Mouse (Mus musculus): ENCODE measurements around the gene Vasn.
"Not testable (repeated sequence)": the region's sequence is repeated elsewhere in the genome, so short reads cannot be mapped to it uniquely, and the experiment has no call there.

The Vasn gene

DNA sequence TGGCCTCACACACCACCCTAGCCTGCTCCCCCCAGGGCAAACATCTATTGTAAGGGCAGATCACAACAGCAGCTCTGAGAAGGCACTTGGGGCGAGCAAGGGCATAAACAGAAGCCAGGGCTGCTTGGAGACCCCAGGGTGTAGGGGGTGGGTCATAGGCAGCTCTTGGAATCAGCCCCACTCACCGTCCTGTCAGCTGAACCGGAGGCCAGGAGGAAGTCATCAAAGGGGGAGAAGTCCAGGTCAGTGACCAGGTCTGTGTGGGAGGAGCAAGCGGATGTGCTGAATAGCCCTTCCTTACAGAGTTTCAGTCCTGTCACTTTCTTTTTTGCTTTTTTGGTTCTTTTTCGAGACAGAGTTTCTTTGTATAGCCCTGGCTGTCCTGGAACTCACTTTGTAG lies 30.6 kb downstream of the Vasn start:
- no peak for DNase-seq (ENCODE audit: low spot score)

DNA sequence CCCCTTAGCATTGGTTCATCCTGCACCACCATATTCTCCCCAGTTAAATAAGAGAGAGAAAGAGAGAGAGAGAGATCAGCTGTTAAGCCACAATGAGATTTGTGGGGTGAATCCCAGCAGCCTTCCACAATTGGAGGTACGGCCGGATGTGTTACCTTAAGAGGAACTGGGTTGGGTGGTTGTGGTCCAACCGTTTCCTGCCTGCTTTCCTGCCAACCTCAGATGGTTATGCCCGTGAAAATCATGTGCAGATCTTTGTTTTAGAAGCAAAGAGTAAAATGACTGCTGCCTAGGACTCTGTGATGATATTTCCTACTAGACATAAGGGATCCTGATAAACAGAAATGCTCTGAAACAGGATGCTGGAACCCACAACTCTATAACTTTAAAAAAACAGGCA lies 34.4 kb downstream of the Vasn start:
- DNase-seq (ENCODE audit: low spot score), result no peak

- DNase-seq (ENCODE audit: low spot score), result no peak
Observed at GRCm38 (mm10) chr16:4676836-4677235, 37.1 kb downstream of the Vasn start.

DNA sequence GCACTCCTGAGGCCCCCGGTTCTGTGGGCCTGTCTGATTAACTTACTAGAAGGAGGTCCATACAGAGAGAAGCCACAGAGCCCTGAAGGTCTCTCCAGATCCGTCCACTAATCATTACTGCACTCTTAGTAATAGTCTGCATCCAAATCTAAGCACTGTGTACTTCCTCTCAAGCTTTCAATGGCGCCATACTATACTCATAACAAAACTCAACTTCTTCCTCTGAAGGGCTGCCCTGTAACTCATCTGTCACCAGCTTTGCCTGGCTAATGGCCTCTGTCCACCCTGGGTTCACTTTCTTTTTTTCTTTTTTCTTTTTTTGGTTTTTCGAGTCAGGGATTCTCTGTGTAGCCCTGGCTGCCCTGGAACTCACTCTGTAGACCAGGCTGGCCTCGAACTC lies 38.3 kb downstream of the Vasn start:
- DNase-seq (ENCODE audit: low spot score), result no peak

DNA sequence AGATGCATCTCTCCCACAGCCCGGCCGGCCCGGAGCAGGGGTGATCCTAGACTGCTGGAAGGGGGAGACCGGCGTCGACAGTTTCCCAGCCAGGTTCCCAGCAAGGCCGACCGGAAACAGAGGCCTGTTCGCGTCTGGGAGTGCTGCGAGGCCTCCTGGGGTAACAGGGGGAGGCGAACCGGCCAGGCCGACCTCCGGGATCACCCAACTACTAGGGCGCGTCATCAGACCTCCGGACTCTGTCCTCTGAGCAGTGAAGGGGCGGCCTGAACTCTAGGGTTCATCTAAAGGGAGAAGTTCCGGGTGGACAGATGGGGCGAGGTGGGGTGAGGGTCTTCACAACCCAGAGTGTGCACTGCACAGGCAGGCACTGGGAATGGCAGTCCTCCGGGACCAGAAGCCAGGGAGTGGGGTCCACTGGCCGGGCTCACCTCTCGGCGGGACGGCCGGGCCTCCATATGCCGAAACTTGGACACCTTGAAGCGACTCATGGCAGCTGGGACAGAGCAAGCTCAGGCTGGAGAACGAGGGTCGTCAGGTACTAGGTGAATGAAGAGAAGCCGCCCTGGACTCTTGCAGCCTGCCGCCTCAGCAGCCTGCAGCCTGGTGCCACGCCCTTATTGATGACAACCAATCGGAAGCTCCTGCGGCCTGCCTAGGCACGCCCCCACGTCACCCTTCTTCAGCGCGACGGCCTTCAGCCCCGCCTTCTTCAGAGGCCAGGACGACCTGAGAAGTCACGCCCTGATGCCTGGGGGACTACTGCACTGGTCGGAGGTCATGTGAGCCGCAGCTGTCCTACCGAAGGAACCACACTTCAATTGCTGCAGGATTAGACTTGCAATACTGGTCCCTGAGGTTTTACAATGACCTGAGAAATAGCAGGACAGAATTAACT lies 39.6 kb downstream of the Vasn start, which contains the start of gene Coro7:
Gene Coro7, minus strand, starts transcription at position 657 of the 898 bp plus-strand sequence.
- peak; percentile 91 for DNase-seq (ENCODE audit: low spot score)

GRCm38 (mm10) chr16:4680922-4681455 lies 41.2 kb downstream of the Vasn start:
- not testable (repeated sequence) for DNase-seq (ENCODE audit: low spot score)

GRCm38 (mm10) chr16:4682628-4683179 lies 43.0 kb downstream of the Vasn start:
- no peak for DNase-seq (ENCODE audit: low spot score)

DNA sequence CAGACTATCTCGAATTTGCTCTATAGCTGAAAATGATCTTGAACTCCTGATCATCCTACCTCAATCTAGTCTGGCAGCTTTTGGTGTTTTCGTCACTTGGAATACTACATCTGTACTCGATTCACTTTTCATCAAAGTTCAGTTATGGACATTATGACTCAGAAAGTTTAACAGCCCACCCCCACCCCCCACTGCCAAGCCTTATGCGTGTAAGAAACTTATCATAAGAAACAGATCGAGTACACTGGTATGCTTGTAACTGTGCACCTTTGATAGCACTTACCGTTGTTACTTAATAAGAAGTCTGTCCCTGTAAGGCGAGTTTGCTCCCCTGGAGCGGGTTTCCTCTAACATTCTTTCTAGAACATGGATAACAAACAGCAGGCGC lies 43.4 kb downstream of the Vasn start:
- no peak for DNase-seq (ENCODE audit: low spot score)

DNA sequence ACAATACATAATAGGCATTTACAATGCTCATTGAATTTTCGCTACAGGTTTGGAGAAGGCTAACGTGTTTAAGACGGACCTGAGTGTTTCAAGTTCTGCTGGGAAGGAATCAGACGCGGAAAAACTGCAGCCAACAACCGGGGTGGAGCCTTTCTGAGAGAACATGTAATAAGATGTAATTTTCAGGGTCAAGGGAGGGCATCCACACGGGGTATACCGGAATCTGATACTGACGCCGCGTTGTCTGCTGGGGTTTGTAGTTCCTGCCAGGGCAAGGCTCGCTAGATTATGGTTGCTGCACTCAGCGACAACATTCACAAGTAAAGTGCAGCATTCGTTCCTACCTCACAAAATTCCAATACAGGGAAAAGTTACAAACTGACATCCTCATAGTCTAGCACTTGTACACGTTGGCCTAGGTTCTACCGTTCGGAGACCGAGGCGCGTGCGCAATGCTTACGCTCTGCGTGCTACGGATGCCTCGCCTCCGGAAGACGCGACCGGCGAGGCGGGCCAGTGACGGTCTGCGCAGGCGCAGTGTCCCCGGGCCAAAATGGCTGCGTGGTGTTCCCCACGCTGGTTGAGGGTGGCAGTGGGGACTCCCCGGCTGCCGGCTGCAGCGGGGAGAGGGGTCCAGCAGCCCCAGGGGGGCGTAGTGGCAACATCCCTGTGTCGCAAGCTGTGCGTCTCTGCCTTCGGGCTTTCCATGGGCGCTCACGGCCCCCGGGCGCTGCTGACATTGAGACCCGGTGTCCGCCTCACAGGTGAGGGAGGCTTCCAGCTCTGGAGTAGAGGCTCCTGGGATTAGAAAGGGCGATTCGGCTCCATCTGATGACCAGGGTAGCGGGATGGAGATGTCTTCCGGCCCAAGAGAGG lies 44.1 kb downstream of the Vasn start:
- peak; percentile 96 for DNase-seq (ENCODE audit: low spot score)

DNA sequence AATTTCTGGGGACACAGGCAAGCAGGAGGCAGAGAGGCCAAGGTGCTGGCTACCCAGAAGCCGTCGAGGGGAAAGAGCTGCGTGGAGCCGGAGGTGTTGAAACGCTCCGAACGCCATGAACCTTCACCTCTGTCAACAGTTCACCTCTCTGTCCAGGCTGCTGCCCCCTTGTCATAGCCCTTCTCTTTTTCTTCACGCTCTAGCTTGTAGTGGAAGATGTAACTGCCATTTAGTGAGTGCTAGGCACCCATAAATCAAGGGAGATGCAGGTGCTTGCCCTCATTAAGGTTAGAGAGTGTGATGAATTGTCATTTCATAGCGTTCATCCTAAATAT lies 44.7 kb downstream of the Vasn start:
- DNase-seq (ENCODE audit: low spot score), result no peak

GRCm38 (mm10) chr16:4689371-4689770 lies 49.6 kb downstream of the Vasn start:
- not testable (repeated sequence) for DNase-seq (ENCODE audit: low spot score)
